Mouse (Mus musculus) liver, embryonic 14.5 days (tissue): ENCODE measurements around the gene Tmem106c.

Experiments
- CTCF ChIP-seq: IDR thresholded peaks from 2 replicates; pipeline ENCODE4 v1.5.1; 2016; ENCODE audit warnings: antibody characterized with exemption, low read depth, control low read depth
- EP300 ChIP-seq: IDR thresholded peaks from 2 replicates; pipeline ENCODE4 v1.6.1; 2016; ENCODE audit warnings: antibody characterized with exemption, low read depth

GRCm38 (mm10) chr15:97938580-97938979 is 25.4 kb upstream of the Tmem106c start:
- TF ChIP-seq CTCF (no peak), EP300 (no peak)
